Mouse (Mus musculus): Measurements from ENCODE around the gene Sptan1.

DNA sequence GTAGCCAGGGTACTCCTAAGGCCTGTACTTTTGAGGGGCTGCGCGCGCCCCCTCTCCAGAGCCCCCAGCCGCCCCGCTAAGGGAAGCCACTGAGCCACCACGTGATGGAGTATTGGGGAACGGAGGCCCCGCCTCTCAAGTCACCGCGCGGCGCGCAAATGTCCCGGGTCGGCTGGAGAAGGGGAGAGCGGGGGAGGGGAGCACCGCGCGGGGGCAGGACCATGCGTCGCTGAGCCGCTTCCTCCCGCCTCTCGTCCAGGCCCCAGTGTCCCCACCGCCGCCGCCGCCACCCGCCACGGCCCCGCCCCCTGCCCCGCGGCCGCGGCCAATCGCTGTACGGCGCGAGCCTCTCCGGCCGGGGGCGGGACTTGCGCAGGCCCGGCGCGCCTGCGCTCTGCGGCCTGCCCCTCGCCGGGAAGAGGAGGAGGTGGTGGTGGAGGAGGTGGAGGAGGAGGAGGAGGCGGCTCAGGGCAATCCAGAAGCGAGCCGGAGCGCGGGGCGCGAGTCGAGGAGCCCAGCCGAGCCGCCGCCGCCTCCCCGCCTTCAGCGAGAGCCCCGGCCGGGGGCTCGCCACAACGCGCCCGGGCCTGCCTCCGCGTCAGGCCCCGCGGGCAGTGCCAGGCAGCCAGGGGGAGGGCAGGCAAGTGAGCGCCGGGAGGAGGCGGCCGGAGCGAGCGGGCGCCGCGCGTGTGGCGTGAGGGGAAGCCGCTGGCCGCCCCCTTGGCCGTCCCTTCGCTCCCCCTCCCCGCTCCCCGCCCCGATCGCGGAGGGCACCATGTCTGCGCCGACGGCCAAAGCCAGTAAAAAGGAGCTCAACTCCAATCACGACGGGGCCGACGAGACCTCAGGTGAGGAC, 100.9 kb downstream of the Sptan1 start:
- TF ChIP-seq CTCF (IDR thresholded peaks at IDR 0.05), result no peak
- peak; percentile 66 for TF ChIP-seq POLR2A (IDR thresholded peaks at IDR 0.05; ENCODE audit: insufficient read depth, low read depth, low read length)

All from heart, adult 2 months (tissue).